Mouse (Mus musculus): ENCODE results near the gene Plac8. TPM values are rescaled to one million over a fixed set of nuclear protein-coding genes. Genes with fewer than 3 reads are reported as not detected.

Plac8 gene
- polyA plus RNA-seq, 1 experiment: 0.72 TPM

DNA sequence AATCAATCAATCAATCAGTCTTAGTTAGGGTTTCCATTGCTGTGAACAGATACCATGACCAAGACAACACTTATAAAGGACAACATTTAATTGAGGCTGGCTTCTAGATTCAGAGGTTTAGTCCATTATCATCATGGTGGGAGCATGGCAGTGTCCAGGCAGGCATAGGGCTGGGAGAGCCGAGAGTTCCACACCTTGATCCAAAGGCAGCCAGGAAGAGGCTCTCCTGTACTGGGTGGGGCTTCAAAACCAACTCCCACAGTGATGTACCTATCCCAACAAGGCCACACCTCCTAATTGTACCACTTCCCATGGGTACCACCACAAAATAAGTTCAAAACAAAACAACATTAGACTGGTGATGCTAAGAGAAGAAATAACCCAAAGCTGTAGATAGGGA lies 21.9 kb downstream of the Plac8 start:
- no peaks in the 10 kb centered on the region for H3K27me3 ChIP-seq (ENCODE audit: control insufficient read depth, insufficient read depth, low read length)
- DNase-seq: no peak
- peaks cover 4% of the 10 kb centered on the region; the same call in 1 of the 2 replicates for H3K4me1 ChIP-seq (ENCODE audit: control insufficient read depth, insufficient read depth, low read length)
- no peak overlapping the region for H3K4me3 ChIP-seq (replicated peaks; ENCODE audit: insufficient read depth, low read depth, low read length)
- 97% methylated on average over 1 of the region's 1 CpGs for WGBS
- TF ChIP-seq POLR2A (IDR thresholded peaks at IDR 0.05; ENCODE audit: borderline replicate concordance, insufficient read depth, low read length): no peak
- no peak for TF ChIP-seq CTCF (IDR thresholded peaks at IDR 0.05; ENCODE audit: borderline replicate concordance, insufficient read depth, low read depth, low read length)
- no peak overlapping the region for H3K27ac ChIP-seq (ENCODE audit: insufficient read depth, low read length)

DNA sequence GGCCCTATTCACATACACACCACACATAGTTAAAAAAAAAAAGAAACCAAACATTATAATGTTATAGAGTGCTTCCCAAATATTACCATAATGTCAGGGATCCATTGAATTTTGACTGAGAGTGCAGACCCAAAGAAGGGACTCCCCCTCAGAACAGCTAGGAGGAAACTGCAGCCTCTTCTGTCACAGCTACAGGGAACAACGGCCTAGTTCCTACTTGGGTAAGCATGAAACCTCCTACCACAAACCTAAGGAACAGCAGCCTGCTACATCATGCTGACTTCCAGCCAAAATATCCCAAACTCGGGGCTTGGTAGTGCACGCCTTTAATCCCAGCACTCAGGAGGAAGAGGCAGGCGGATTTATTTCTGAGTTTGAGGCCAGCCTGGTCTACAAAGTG lies 22.7 kb downstream of the Plac8 start:
- no peak overlapping the region for H3K27ac ChIP-seq (ENCODE audit: insufficient read depth, low read length)
- 92% methylated on average over 4 of the region's 4 CpGs for WGBS
- H3K4me1 ChIP-seq (ENCODE audit: control insufficient read depth, insufficient read depth, low read length): peaks cover 4% of the 10 kb centered on the region; the same call in 1 of the 2 replicates
- DNase-seq: no peak
- TF ChIP-seq CTCF (IDR thresholded peaks at IDR 0.05; ENCODE audit: borderline replicate concordance, insufficient read depth, low read depth, low read length) (no peak), POLR2A (IDR thresholded peaks at IDR 0.05; ENCODE audit: borderline replicate concordance, insufficient read depth, low read length) (no peak)
- no peak overlapping the region for H3K4me3 ChIP-seq (replicated peaks; ENCODE audit: insufficient read depth, low read depth, low read length)
- H3K27me3 ChIP-seq (ENCODE audit: control insufficient read depth, insufficient read depth, low read length): no peaks in the 10 kb centered on the region

DNA sequence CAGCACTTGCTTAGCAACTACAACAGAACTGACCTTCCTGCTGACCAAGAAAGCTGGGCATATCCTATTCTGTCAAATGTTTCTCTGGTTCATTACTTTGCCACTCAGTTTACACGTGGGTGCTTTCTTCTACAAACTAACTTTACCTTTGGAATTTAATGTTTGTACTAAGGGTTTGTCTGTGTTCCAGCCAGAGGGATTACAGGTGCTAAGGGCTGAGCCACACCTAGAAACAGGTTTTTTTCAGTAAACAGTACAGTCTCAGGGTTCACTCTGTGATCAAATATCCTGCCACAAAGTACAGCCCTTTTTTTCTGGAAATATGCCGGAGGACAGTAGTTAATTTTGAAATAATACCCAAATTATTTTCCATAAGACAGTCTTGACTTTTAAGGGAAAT lies 23.8 kb downstream of the Plac8 start:
- Histone ChIP-seq H3K4me1 (ENCODE audit: control insufficient read depth, insufficient read depth, low read length) (peaks cover under 1% of the 10 kb centered on the region; the same call in 1 of the 2 replicates), H3K27ac (ENCODE audit: insufficient read depth, low read length) (no peak overlapping the region), H3K27me3 (ENCODE audit: control insufficient read depth, insufficient read depth, low read length) (no peaks in the 10 kb centered on the region), H3K4me3 (replicated peaks; ENCODE audit: insufficient read depth, low read depth, low read length) (no peak overlapping the region)
- WGBS: 95% methylated on average over 2 of the region's 2 CpGs
- no peak for DNase-seq
- TF ChIP-seq POLR2A (IDR thresholded peaks at IDR 0.05; ENCODE audit: borderline replicate concordance, insufficient read depth, low read length) (no peak), CTCF (IDR thresholded peaks at IDR 0.05; ENCODE audit: borderline replicate concordance, insufficient read depth, low read depth, low read length) (no peak)

DNA sequence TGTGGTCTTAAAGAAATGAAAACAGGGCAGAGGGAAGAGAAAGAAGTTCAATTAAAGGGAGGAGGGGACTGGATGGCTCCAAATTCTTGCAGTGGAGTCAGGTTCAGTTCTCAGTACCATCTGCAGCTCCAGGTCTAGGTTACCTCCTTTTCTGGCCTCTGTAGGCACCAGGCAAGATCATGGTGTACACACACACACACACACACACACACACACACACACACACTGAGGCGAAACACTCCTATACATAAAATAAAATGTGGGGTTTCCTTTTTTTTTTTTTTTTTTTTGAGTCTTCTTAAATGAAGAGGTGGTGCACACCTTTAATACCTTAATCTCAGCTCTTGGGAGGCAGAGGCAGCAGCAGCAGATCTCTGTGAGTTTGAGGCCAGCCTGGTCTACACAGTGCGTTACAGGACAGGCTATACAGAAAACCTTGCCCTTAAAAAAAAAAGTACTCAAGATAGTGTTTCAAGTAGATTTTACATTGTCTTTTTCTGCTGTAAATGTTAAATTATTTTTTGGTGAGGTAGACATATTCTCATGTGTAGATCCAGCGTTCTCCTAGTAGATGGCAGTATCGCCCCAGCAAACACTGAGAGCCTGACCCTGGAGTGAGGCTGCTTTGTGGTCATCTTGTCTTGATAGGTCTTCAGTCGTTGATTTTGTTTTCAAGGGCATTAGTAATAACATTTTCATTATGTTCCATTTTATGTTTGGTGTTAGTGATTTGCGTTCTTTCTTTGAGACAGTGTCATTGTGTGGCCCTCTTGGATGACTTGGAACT lies 25.6 kb downstream of the Plac8 start:
- TF ChIP-seq CTCF (IDR thresholded peaks at IDR 0.05; ENCODE audit: borderline replicate concordance, insufficient read depth, low read depth, low read length): peak; percentile 21; the same call in 1 of the 2 replicates
- no peak for TF ChIP-seq POLR2A (IDR thresholded peaks at IDR 0.05; ENCODE audit: borderline replicate concordance, insufficient read depth, low read length)
- 87% methylated on average over 6 of the region's 6 CpGs for WGBS

DNA sequence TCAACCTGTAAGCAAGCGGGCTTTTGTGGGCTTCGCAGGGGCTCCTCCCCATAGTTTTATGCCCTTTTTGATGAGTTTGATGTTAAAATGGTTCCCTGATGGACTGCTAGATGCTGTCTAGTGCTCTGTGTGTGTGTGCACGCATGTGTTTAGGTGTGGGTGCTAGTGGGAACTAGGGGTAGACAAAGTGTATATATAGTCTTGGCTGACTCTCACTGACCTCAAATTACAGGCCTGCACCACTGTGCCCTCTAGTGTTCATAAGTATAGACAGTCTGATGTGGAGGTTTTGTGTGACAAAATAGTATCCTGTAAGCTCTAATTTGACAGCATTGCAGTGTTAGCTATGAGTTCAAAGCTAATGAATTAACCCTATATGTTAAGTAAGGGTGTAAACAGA lies 35.4 kb downstream of the Plac8 start:
- no peak for DNase-seq
- TF ChIP-seq POLR2A (IDR thresholded peaks at IDR 0.05; ENCODE audit: borderline replicate concordance, insufficient read depth, low read length): no peak
- TF ChIP-seq CTCF (IDR thresholded peaks at IDR 0.05; ENCODE audit: borderline replicate concordance, insufficient read depth, low read depth, low read length): peak; percentile 42; the same call in 1 of the 2 replicates
- Histone ChIP-seq H3K4me1 (ENCODE audit: control insufficient read depth, insufficient read depth, low read length) (no peaks in the 10 kb centered on the region), H3K27ac (ENCODE audit: insufficient read depth, low read length) (no peak overlapping the region), H3K27me3 (ENCODE audit: control insufficient read depth, insufficient read depth, low read length) (no peaks in the 10 kb centered on the region), H3K4me3 (replicated peaks; ENCODE audit: insufficient read depth, low read depth, low read length) (no peak overlapping the region)
- WGBS: 89% methylated on average over 3 of the region's 3 CpGs

More for the DNA sequence above, 25.6 kb downstream of the Plac8 start:
- Histone ChIP-seq H3K4me1 (ENCODE audit: control insufficient read depth, insufficient read depth, low read length) (no peaks in the 10 kb centered on the region), H3K4me3 (replicated peaks; ENCODE audit: insufficient read depth, low read depth, low read length) (no peak overlapping the region), H3K27ac (ENCODE audit: insufficient read depth, low read length) (no peak overlapping the region), H3K27me3 (ENCODE audit: control insufficient read depth, insufficient read depth, low read length) (no peaks in the 10 kb centered on the region)
- no peak for DNase-seq

DNA sequence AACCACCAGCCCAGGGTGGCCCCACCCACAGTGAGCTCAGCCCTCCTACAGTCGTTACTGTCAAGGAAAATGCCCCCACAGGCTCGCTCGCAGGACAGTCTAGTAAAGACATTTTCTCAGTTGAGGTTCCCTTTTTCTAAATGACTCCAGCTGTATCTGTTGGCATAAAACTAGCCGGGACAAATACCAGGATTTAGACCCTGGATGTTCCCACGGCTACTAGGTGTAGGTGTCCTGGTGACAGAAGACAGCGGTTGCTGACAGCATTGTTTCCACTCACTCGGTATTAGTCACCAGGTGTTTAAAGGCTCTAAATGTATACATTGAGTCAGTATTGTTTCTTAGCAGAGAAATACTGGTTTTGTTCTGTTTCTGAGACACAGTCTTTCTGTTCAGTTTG lies 36.2 kb downstream of the Plac8 start:
- H3K4me1 ChIP-seq (ENCODE audit: control insufficient read depth, insufficient read depth, low read length): no peaks in the 10 kb centered on the region
- TF ChIP-seq POLR2A (IDR thresholded peaks at IDR 0.05; ENCODE audit: borderline replicate concordance, insufficient read depth, low read length) (no peak), CTCF (IDR thresholded peaks at IDR 0.05; ENCODE audit: borderline replicate concordance, insufficient read depth, low read depth, low read length) (no peak)
- H3K4me3 ChIP-seq (replicated peaks; ENCODE audit: insufficient read depth, low read depth, low read length): no peak overlapping the region
- H3K27me3 ChIP-seq (ENCODE audit: control insufficient read depth, insufficient read depth, low read length): no peaks in the 10 kb centered on the region
- DNase-seq: no peak
- H3K27ac ChIP-seq (ENCODE audit: insufficient read depth, low read length): no peak overlapping the region
- 79% methylated on average over 7 of the region's 7 CpGs for WGBS

DNA sequence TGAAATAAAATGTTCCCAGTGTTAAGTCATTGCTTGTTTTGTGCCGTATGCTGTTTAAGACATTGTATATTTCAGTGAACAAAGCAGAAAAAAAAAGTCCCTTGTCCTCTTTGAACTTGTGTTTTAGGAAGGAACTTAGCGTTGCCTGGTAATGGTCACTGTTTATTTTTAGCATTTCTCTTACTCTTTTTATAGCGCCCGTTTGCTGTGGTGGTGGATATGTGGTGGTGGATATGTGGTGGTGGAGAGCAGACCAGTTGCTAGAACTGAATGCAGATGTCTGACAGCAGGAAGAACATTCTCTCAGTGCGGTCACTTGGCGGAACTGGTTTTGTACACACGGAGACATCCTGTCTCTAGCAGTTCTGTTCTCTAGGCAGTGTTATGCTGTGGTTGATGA lies 45.9 kb downstream of the Plac8 start:
- DNase-seq: no peak
- WGBS: 76% methylated on average over 7 of the region's 7 CpGs
- Histone ChIP-seq H3K4me1 (ENCODE audit: control insufficient read depth, insufficient read depth, low read length) (no peaks in the 10 kb centered on the region), H3K27me3 (ENCODE audit: control insufficient read depth, insufficient read depth, low read length) (no peaks in the 10 kb centered on the region), H3K4me3 (replicated peaks; ENCODE audit: insufficient read depth, low read depth, low read length) (no peak overlapping the region), H3K27ac (ENCODE audit: insufficient read depth, low read length) (no peak overlapping the region)
- no peak for TF ChIP-seq POLR2A (IDR thresholded peaks at IDR 0.05; ENCODE audit: borderline replicate concordance, insufficient read depth, low read length)
- TF ChIP-seq CTCF (IDR thresholded peaks at IDR 0.05; ENCODE audit: borderline replicate concordance, insufficient read depth, low read depth, low read length): no peak

DNA sequence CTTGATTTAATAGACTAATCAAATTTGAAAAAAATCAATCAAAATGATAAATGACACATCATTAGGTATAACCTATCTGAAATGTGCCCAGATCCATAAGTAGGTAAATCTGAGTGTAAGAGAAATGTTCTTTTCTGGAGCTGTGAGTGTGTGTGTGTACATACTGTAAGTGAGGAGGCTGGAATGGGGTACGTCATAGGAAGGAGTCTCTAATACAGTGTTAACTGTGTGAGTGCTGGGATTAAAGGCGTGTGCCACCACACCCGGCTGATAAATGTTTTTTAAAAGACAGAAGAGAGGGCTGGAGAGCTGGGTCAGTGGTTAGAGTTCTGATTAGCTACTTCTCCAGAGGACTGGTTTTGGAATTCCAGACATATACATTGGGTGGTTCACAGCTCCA lies 46.4 kb downstream of the Plac8 start:
- DNase-seq: no peak
- Histone ChIP-seq H3K27me3 (ENCODE audit: control insufficient read depth, insufficient read depth, low read length) (no peaks in the 10 kb centered on the region), H3K27ac (ENCODE audit: insufficient read depth, low read length) (no peak overlapping the region), H3K4me3 (replicated peaks; ENCODE audit: insufficient read depth, low read depth, low read length) (no peak overlapping the region), H3K4me1 (ENCODE audit: control insufficient read depth, insufficient read depth, low read length) (no peaks in the 10 kb centered on the region; the same call in 1 of the 2 replicates)
- TF ChIP-seq CTCF (IDR thresholded peaks at IDR 0.05; ENCODE audit: borderline replicate concordance, insufficient read depth, low read depth, low read length) (no peak), POLR2A (IDR thresholded peaks at IDR 0.05; ENCODE audit: borderline replicate concordance, insufficient read depth, low read length) (no peak)
- WGBS: 85% methylated on average over 3 of the region's 3 CpGs

Measured in cerebellum, adult 2 months (tissue).